Mouse (Mus musculus) kidney, embryonic 16.5 days (tissue): Measurements from ENCODE around the gene Scd3. TPM values are rescaled to one million over a fixed set of nuclear protein-coding genes. Genes with fewer than 3 reads are reported as not detected.

ENCODE experiments used
- ATAC-seq: fragments of 200-750 bp; cut with Nextera tagmentation; 2 replicates; pipeline ENCODE4 v1.8.0; 2017; ENCODE audit warnings: moderate TSS enrichment; ENCODE audit not compliant: low FRiP score, low TSS enrichment
- H3K27ac ChIP-seq: fragments of 300-500 bp; sonication (generic); 2 replicates; pipeline ENCODE4 v1.5.1; 2014; ENCODE audit warnings: low read length
- H3K27me3 ChIP-seq: fragments of 300-500 bp; sonication (generic); 2 replicates; pipeline ENCODE4 v1.6.1; 2014; ENCODE audit warnings: low read length, control low read depth, mixed read lengths; ENCODE audit not compliant: insufficient read depth
- H3K36me3 ChIP-seq: fragments of 300-500 bp; sonication (generic); 2 replicates; pipeline ENCODE4 v1.6.1; 2014; ENCODE audit warnings: low read length, control low read depth, mixed read lengths; ENCODE audit not compliant: insufficient read depth
- H3K4me1 ChIP-seq: fragments of 300-500 bp; sonication (generic); 2 replicates; pipeline ENCODE4 v1.6.1; 2014; ENCODE audit warnings: low read length, control low read depth, mixed read lengths; ENCODE audit not compliant: insufficient read depth
- H3K4me2 ChIP-seq: fragments of 300-500 bp; sonication (generic); replicated peaks from 2 replicates; pipeline ENCODE4 v1.6.1; 2014; ENCODE audit warnings: low read depth, low read length
- H3K4me3 ChIP-seq: fragments of 300-500 bp; sonication (generic); 2 replicates; pipeline ENCODE4 v1.5.1; 2014; ENCODE audit warnings: mild to moderate bottlenecking, low read length
- H3K9ac ChIP-seq: fragments of 300-500 bp; sonication (generic); replicated peaks from 2 replicates; pipeline ENCODE4 v1.6.1; 2014; ENCODE audit warnings: low read length
- H3K9me3 ChIP-seq: fragments of 300-500 bp; sonication (generic); 2 replicates; pipeline ENCODE4 v1.6.1; 2016; ENCODE audit warnings: low read length, control low read depth
- WGBS: fragments of 180-500 bp; shearing (Covaris S2); extraction: QIAGEN DNeasy Blood & Tissue Kit; methylation state at CpG from one replicate; pipeline ENCODE4 v1.1.7; 2014; 5-methylcytosine and 5-hydroxymethylcytosine counted together
- polyA plus RNA-seq: library from polyadenylated mRNA; unstranded; fragments of >200 nt; fragmentation: Nextera tagmentation; extraction: Ambion mirVana; gene quantifications from 2 replicates; pipeline ENCODE4 v1.2.1, GENCODE M21; 2015

Gene Scd3
- polyA plus RNA-seq, 1 experiment from 2014 or later, result 0.60 TPM

DNA sequence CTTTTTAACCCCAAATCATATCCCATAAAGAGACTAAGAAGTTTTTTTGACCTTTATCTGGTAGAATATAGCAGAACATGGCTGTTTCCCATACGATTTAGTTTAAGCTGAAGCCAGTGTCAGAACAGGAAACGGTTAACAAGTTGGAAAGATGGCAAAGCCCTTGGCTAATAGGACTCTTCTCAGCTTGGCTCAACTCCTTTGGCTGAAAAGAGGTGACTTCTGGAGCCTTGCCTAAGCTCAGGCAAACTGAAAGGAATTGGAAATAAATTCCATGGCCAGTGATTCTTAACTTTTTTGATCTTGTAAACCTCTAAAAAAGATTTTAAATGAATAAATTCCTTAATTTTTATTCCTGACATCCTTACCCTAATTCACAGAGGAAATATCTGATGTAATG is 26.7 kb downstream of the Scd3 start:
- H3K4me2 ChIP-seq, result no peak overlapping the region
- H3K27me3 ChIP-seq, result no peaks in the 10 kb centered on the region
- no peaks in the 10 kb centered on the region for H3K4me1 ChIP-seq
- ATAC-seq, result no peak
- H3K9me3 ChIP-seq, result no peaks in the 10 kb centered on the region
- no peak overlapping the region for H3K4me3 ChIP-seq
- no peak overlapping the region for H3K9ac ChIP-seq
- 69% methylated on average over 2 of the region's 2 CpGs for whole genome bisulfite sequencing
- no peak overlapping the region for H3K27ac ChIP-seq
- no peaks in the 10 kb centered on the region for H3K36me3 ChIP-seq

DNA sequence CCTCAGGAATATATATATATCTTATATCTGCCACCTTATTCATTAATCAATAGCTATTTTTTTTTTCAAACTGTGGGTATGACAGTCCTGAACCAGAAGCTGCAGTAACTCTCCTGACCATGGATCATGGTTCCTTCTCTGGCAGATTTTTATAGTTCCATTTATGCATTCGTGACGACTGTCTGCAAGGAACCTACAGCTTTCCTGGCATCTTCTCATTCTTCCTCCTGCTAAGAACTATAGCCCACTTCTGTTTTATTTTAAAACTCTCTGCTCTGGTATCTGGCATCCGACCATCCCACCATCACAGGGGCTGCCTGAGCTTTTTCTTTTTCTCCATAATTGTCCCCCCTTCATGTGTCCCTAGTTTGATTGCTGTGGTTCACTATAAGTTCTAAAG is 27.1 kb downstream of the Scd3 start:
- Histone ChIP-seq H3K4me3 (no peak overlapping the region), H3K27ac (no peak overlapping the region), H3K36me3 (no peaks in the 10 kb centered on the region), H3K4me2 (no peak overlapping the region), H3K4me1 (no peaks in the 10 kb centered on the region), H3K27me3 (no peaks in the 10 kb centered on the region), H3K9ac (no peak overlapping the region), H3K9me3 (no peaks in the 10 kb centered on the region)
- no peak for ATAC-seq
- 75% methylated on average over 3 of the region's 3 CpGs for WGBS

DNA sequence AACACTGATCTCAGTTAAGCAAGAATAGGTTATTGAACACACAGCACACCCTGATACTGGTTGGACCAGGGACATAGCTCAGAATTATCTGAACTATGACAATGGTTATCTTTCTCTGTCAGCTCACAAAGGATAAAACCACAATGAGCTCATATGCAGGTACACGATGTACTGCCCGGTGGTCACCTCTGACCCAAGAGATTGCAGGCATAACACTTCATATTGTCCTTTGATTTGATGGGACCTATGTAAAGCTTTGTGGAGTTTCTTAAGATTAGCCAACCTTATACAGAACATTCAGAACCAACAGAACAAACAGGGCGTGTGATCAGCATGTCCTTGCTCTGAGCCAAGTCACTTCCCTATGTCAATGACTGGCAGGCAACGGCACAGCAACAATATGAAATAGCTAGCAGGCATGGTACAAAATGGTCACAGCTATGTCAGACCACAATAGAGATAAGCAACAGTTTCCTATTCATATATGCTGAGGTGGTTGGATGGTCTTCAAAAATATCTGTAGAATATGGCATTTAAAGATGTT is 28.6 kb downstream of the Scd3 start:
- no peak overlapping the region for H3K4me3 ChIP-seq
- no peaks in the 10 kb centered on the region for H3K27me3 ChIP-seq
- WGBS, result 93% methylated on average over 4 of the region's 4 CpGs
- no peak overlapping the region for H3K9ac ChIP-seq
- ATAC-seq, result no peak
- H3K27ac ChIP-seq, result no peak overlapping the region
- H3K4me2 ChIP-seq, result no peak overlapping the region
- H3K36me3 ChIP-seq, result no peaks in the 10 kb centered on the region
- H3K9me3 ChIP-seq, result no peaks in the 10 kb centered on the region
- no peaks in the 10 kb centered on the region for H3K4me1 ChIP-seq

DNA sequence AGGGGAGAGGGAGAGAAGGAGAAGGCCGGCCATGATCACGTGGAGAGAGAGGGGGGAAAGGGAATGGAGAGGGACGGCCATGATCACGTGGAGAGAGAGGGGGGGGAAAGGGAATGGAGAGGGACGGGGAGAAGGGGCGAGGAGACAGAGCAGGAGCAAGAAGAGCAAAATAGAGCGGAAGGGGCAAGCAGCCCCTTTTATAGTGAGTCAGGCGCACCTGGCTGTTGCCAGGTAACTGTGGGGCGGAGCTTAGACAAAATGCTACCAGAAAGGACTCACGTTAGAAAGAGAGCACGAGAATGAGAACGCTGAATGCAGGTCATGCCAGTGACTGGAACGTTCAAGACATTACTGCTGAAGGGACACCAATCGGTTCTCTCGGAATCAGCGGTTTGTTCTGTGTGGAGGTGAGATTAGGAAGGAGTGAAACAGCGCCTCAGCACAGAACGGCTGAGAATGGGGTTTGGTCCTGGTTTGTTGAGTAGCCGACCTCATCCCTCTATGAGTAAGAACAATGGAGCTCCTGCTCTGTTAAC is 34.5 kb downstream of the Scd3 start:
- Histone ChIP-seq H3K36me3 (no peaks in the 10 kb centered on the region), H3K9me3 (no peaks in the 10 kb centered on the region), H3K27ac (no peak overlapping the region), H3K4me2 (peak overlapping the region; percentile 52), H3K27me3 (no peaks in the 10 kb centered on the region), H3K9ac (0 out of 2 replicates have a peak overlapping the region, but pooled peaks have one; percentile 35), H3K4me1 (no peaks in the 10 kb centered on the region), H3K4me3 (peak overlapping the region; percentile 32)
- WGBS, result 15% methylated on average over 19 of the region's 19 CpGs
- ATAC-seq, result no peak

DNA sequence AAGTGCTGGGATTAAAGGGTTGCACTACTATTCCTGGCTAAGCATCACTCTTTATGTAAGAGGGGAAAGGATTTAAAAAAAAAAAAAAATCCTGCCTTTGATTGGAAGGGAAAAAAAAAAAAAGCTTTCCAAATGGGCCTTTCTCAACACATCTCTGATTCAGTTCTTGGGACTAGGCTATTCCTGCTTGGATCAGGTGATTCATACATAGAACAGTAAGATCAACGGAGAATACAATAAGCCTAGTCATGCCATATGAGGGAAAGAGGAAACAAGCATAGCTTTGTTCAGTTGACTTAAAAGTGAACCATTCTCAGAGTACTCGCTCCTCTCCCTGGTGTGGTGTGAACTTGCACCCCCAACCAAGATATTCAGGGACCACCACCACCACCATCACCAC is 35.8 kb downstream of the Scd3 start:
- H3K36me3 ChIP-seq, result no peaks in the 10 kb centered on the region
- H3K27me3 ChIP-seq, result no peaks in the 10 kb centered on the region
- no peaks in the 10 kb centered on the region for H3K9me3 ChIP-seq
- no peak overlapping the region for H3K9ac ChIP-seq
- no peak for ATAC-seq
- H3K4me1 ChIP-seq, result no peaks in the 10 kb centered on the region
- no peak overlapping the region for H3K27ac ChIP-seq
- no peak overlapping the region for H3K4me3 ChIP-seq
- H3K4me2 ChIP-seq, result no peak overlapping the region
- 83% methylated on average over 2 of the region's 2 CpGs for WGBS

DNA sequence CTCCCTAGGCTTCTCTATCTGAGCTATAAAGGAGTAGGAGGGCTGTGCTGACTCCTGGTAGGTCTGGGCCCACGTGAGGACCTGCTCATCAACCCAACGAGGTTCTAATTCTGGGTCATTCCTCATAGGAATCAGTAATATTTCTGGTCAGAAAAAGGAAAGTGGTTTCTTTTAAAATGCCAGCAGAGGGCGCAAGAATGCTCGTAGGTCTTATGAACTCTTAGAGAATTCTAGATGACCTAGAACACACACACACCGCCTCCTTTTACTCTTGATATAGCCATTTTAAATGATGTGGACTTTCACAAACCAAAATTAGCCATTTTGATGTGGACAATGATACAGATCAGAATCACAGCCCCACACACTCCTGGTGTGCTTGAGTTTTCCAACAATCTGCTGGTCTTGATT is 42.7 kb downstream of the Scd3 start:
- H3K27me3 ChIP-seq, result no peaks in the 10 kb centered on the region
- no peak overlapping the region for H3K9ac ChIP-seq
- no peak for ATAC-seq
- H3K4me2 ChIP-seq, result no peak overlapping the region
- H3K4me1 ChIP-seq, result peaks cover 30% of the 10 kb centered on the region
- no peaks in the 10 kb centered on the region for H3K9me3 ChIP-seq
- no peak overlapping the region for H3K27ac ChIP-seq
- WGBS, result 3% methylated on average over 5 of the region's 5 CpGs
- no peak overlapping the region for H3K4me3 ChIP-seq
- H3K36me3 ChIP-seq, result no peaks in the 10 kb centered on the region

DNA sequence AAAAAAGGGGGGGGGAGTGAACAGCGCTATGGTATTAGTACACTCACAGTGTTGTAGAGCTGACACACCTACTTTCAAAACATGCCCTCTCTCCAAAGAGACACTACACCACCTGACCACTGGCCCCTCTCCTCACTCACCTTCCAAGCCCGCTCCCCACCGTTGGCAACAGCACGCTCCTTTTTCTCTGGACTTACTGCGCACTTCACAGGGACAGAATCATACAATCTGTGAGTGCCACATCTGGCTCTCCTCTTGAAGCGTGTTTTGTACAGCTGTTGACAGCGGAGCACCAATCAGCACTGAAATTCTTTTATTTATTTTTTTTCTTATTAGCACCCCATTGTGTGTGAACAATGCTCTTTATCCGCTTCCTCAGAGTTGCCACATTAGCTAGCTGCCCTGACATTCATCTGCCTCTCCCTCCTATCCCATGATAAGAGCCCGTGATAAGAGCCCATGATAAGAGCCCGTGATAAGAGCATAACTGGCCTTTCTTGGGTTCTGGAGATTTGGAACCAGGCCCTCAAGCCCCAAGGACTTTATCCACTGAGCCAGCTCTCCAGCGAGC is 43.4 kb downstream of the Scd3 start:
- no peaks in the 10 kb centered on the region for H3K36me3 ChIP-seq

DNA sequence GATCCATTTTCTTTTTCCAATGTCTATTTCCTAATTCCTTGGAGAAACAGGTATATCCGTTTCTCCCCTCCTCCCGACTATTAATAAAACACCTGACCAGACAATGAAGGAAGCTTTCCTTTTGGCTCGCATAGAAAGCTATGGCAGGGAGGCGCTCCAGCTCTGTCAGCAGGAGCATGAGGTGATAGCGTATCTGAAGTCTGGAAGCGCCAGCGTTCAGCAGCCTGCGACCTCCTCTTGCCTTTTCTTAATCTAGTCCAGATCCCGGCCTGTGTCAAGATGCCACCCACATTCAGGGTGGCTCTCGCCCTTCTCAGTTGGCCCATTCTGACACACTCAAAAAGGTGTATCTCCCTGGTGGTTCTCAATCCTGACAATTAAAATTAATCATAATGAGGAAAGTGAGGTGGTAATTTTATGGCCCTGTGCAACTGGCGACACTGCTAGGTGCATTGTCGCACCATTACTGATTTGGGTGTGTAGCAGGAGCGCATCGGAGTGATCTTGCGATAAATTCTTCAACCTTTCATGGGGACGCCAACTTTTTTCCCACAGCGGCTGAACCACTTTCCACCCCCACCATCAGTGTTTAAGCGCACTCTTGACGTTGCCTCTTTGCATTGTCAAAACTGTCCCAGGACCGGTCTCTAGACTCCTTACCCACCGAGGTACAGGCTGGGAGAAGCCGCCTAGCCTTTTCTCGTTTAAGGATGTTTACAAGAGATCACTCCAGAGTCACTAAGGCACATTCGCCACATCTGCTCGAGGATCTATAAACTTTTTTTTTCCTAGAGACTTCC is 44.4 kb downstream of the Scd3 start:
- peak overlapping the region; percentile 77 for H3K9ac ChIP-seq
- peak overlapping the region; percentile 96 for H3K27ac ChIP-seq
- peak; percentile 28; the same call in 1 of the 2 replicates for ATAC-seq
- H3K4me2 ChIP-seq, result peak overlapping the region; percentile 77
- peaks cover 30% of the 10 kb centered on the region for H3K4me1 ChIP-seq
- H3K27me3 ChIP-seq, result no peaks in the 10 kb centered on the region
- peak overlapping the region; percentile 56 for H3K4me3 ChIP-seq
- no peaks in the 10 kb centered on the region for H3K36me3 ChIP-seq
- 4% methylated on average over 25 of the region's 25 CpGs for WGBS
- no peaks in the 10 kb centered on the region for H3K9me3 ChIP-seq

More for the DNA sequence above, 43.4 kb downstream of the Scd3 start:
- H3K9me3 ChIP-seq, result no peaks in the 10 kb centered on the region
- H3K4me3 ChIP-seq, result no peak overlapping the region
- no peak for ATAC-seq
- no peaks in the 10 kb centered on the region for H3K27me3 ChIP-seq
- peaks cover 30% of the 10 kb centered on the region for H3K4me1 ChIP-seq
- no peak overlapping the region for H3K9ac ChIP-seq
- H3K4me2 ChIP-seq, result 0 out of 2 replicates have a peak overlapping the region, but pooled peaks have one; percentile 77
- 62% methylated on average over 11 of the region's 11 CpGs for WGBS
- no peak overlapping the region for H3K27ac ChIP-seq

DNA sequence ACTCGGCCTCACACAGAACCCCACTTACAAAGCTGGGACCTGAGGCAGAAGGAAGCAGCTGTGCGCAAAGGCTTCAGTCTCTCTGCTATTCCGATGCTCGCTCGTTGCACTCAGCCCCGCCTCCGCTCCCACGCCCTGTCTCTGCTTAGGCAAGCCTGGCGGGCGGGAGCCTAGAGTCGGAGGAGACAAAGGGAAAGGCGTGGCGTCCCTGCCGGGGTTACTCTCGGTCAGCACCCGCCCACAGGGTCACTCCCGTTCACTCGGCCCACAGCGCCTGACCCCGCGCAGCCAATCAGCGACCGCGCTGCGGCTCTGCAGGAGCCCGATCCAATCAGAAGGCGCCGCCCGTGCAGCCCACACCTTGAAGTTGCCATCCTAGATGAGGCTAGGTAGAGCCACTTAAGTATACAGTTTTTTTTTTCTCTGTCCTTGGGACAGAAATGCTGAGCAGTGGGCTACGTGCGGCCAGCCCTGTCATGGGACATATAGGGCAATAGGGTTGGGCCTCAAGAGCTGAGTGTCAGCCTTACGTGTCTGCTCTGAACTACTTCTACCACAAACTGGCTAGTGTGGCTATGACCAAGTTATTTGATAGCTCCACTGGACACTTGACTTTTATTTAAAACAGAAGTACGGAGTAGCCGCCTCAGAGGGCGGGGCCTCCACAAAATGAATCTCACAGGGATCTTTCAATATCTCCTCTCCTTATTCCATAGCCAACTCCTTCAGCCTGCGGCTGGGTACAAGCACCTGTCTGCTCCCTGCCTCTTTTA is 45.2 kb downstream of the Scd3 start:
- peak; percentile 98 for ATAC-seq
- H3K36me3 ChIP-seq, result no peaks in the 10 kb centered on the region
- no peaks in the 10 kb centered on the region for H3K9me3 ChIP-seq
- H3K4me3 ChIP-seq, result peak overlapping the region; percentile 56
- peaks cover 30% of the 10 kb centered on the region for H3K4me1 ChIP-seq
- H3K4me2 ChIP-seq, result peak overlapping the region; percentile 77
- H3K27ac ChIP-seq, result peak overlapping the region; percentile 96
- 3% methylated on average over 36 of the region's 36 CpGs for WGBS
- peak overlapping the region; percentile 77 for H3K9ac ChIP-seq
- no peaks in the 10 kb centered on the region for H3K27me3 ChIP-seq
